Mouse (Mus musculus) stomach, embryonic 16.5 days (tissue): ENCODE results near the gene Rho. TPM values are rescaled to one million over a fixed set of nuclear protein-coding genes. Genes with fewer than 3 reads are reported as not detected.

Experiments
- ATAC-seq: fragments of 200-750 bp; cut with Nextera tagmentation; 2 replicates; pipeline ENCODE4 v1.8.0; 2017; ENCODE audit warnings: moderate number of reproducible peaks, moderate TSS enrichment; ENCODE audit not compliant: insufficient read depth, low FRiP score
- H3K27ac ChIP-seq: fragments of 300-500 bp; sonication (generic); 2 replicates; pipeline ENCODE4 v1.5.1; 2014; ENCODE audit warnings: low read length
- H3K27me3 ChIP-seq: fragments of 300-500 bp; sonication (generic); 2 replicates; pipeline ENCODE4 v1.6.1; 2014; ENCODE audit warnings: low read length, control low read depth, mixed read lengths; ENCODE audit not compliant: control insufficient read depth, insufficient read depth
- H3K36me3 ChIP-seq: fragments of 300-500 bp; sonication (generic); 2 replicates; pipeline ENCODE4 v1.6.1; 2014; ENCODE audit warnings: low read length; ENCODE audit not compliant: control insufficient read depth, insufficient read depth
- H3K4me1 ChIP-seq: fragments of 300-500 bp; sonication (generic); 2 replicates; pipeline ENCODE4 v1.6.1; 2014; ENCODE audit warnings: low read length, control low read depth, mixed read lengths; ENCODE audit not compliant: control insufficient read depth, insufficient read depth
- H3K4me2 ChIP-seq: fragments of 300-500 bp; sonication (generic); 2 replicates; pipeline ENCODE4 v1.6.1; 2014; ENCODE audit warnings: low read depth, low read length, mixed read lengths
- H3K4me3 ChIP-seq: fragments of 300-500 bp; sonication (generic); replicated peaks from 2 replicates; pipeline ENCODE4 v1.5.1; 2014; ENCODE audit warnings: mild to moderate bottlenecking, low read length
- H3K9ac ChIP-seq: fragments of 300-500 bp; sonication (generic); 2 replicates; pipeline ENCODE4 v1.6.1; 2014; ENCODE audit warnings: low read length
- H3K9me3 ChIP-seq: fragments of 300-500 bp; sonication (generic); replicated peaks from 2 replicates; pipeline ENCODE4 v1.6.1; 2016; ENCODE audit warnings: low read length, control low read depth; ENCODE audit not compliant: control insufficient read depth
- WGBS: fragments of 180-500 bp; shearing (Covaris S2); extraction: QIAGEN DNeasy Blood & Tissue Kit; methylation state at CpG from one replicate; pipeline ENCODE4 v1.1.7; 2014; 5-methylcytosine and 5-hydroxymethylcytosine counted together
- polyA plus RNA-seq: library from polyadenylated mRNA; unstranded; fragments of >200 nt; fragmentation: Nextera tagmentation; extraction: Ambion mirVana; gene quantifications from 2 replicates; pipeline ENCODE4 v1.2.1, GENCODE M21; 2015

Gene Rho
- polyA plus RNA-seq, 1 experiment from 2014 or later = 0.09 TPM

DNA sequence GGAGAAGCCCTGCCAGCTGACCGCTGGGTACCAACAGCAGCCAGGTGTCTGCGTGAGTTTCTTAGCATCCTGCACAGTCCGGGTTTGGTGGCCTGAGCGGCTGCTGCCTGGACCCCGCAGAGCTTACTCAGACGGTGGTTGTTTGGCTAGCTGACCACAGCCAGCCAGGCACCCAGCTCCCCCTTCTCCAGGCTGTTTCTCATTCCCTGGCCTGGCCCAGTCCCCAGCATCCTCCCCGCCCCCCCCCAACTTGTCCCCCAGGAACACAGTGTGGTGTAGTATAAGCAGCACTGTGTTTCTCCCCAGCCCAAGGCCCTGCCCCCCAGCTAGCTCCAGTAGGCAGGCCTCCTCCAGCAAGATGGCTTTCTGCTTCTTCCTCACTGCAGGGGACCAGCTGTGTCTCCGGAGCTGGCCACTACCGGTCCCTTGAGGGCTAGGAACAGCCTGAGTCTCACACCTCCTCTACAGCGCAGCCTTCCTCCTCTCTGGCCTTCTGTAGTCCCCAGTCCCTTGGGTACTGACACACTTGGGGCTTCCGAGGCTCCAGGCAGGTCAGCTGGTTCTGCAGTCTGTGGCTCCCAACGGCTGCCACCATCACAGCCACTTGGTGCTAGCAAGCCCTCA, 55.0 kb downstream of the Rho start:
- Histone ChIP-seq H3K4me3 (no peak overlapping the region), H3K4me2 (peak overlapping the region; percentile 36), H3K4me1 (peaks cover 66% of the 10 kb centered on the region), H3K9ac (peak overlapping the region; percentile 54), H3K9me3 (no peaks in the 10 kb centered on the region), H3K27ac (peak overlapping the region; percentile 52), H3K36me3 (no peaks in the 10 kb centered on the region), H3K27me3 (no peaks in the 10 kb centered on the region)
- 60% methylated on average over 12 of the region's 12 CpGs for WGBS
- ATAC-seq = no peak

DNA sequence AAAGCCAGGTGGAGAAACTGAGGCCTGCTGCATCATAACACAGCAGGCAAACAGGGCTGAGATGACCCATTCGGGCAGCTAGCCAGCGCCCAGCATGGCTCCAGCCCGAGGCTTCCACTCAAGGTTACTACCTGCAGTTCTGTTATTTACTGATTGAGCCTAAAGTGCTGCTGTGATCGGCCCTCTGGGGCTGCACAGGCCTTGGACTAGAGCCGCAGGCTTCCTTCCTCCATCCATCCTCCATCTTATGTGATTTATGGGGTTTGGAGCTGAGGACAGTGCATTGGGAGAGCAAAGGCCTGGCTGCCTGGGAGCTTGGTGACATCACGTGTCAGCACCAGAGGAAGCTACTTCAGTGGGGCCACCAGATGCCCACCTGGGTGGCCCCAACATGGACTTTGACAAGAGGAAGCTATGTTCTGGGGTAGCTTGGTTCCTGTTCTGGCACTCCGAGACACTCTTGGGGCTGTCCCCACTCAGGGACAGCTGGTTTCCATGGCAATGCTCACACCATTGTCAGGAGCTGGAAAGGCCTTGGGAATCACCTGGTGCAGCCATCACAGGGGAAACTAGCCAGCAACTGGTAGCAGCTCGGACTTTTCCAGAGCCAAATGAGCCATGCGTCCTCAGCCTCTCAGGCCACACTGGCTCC, 55.7 kb downstream of the Rho start:
- Histone ChIP-seq H3K27ac (peak overlapping the region; percentile 42; the same call in 1 of the 2 replicates), H3K9ac (peak overlapping the region; percentile 54), H3K9me3 (no peaks in the 10 kb centered on the region), H3K4me2 (peak overlapping the region; percentile 36), H3K27me3 (no peaks in the 10 kb centered on the region), H3K36me3 (no peaks in the 10 kb centered on the region), H3K4me3 (no peak overlapping the region), H3K4me1 (peaks cover 67% of the 10 kb centered on the region)
- ATAC-seq = no peak
- 58% methylated on average over 9 of the region's 9 CpGs for WGBS

DNA sequence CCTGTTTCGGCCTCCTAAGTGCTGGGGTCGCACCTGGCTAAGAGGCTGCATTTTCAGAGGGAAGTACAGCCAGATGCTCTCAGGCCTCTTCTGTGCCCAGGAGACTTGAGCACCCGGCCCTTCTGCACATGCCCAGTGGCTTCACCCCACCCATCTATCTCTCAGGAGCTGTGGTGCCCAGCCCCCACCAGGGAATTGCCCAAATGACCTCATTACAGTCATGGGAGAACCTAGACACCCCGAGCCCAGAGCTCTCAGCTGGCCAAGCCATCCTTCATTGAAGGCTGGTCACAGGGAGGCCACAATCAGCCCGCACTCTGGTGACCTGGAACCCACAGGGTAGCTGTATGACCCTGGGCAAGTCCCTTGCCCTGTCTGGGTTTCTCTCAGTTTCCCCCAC, 57.5 kb downstream of the Rho start:
- Histone ChIP-seq H3K36me3 (no peaks in the 10 kb centered on the region), H3K27ac (no peak overlapping the region), H3K4me1 (peaks cover 64% of the 10 kb centered on the region), H3K9ac (peak overlapping the region; percentile 3; the same call in 1 of the 2 replicates), H3K9me3 (no peaks in the 10 kb centered on the region), H3K27me3 (peaks cover 8% of the 10 kb centered on the region), H3K4me2 (peak overlapping the region; percentile 84), H3K4me3 (0 out of 2 replicates have a peak overlapping the region, but pooled peaks have one; percentile 1)
- whole genome bisulfite sequencing = 68% methylated on average over 5 of the region's 5 CpGs
- no peak for ATAC-seq

DNA sequence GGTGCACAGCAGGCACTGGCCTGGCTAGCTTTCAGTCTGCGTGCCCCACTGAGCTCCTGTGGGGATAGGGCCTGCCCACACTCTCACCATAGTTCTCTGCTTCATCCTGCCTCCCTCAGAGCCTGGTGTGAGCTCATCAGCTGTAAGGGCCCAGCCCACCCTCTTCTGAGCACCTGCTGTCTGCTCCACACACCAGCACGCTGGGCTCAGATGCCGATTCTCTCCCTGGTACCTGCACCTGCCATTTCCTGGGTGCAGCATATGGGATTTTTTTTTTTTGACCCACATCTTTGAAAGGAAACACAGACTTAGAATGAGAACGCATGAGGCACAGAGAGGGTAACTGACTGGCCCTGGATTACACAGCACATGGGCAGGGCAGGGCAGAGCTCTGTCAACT, 58.1 kb downstream of the Rho start:
- no peak for ATAC-seq
- Histone ChIP-seq H3K4me2 (peak overlapping the region; percentile 84), H3K27ac (no peak overlapping the region), H3K9me3 (no peaks in the 10 kb centered on the region), H3K36me3 (no peaks in the 10 kb centered on the region), H3K9ac (peak overlapping the region; percentile 35), H3K27me3 (peaks cover 8% of the 10 kb centered on the region), H3K4me3 (peak overlapping the region; percentile 70), H3K4me1 (peaks cover 63% of the 10 kb centered on the region)
- WGBS = 80% methylated on average over 4 of the region's 4 CpGs

Other genes with a start within 250 kb of the Rho start
- gene Tmem40, start 169.3 kb upstream of the Rho start, polyA plus RNA-seq = 34.2 and 42.3 TPM in 2 replicates
- 19.6 and 22.6 TPM in 2 replicates for gene Cand2, start 157.2 kb upstream of the Rho start, polyA plus RNA-seq
- 1,851 and 2,115 TPM in 2 replicates for gene Rpl32, start 123.0 kb upstream of the Rho start, polyA plus RNA-seq
- gene Efcab12, start 93.3 kb upstream of the Rho start, polyA plus RNA-seq = 0.60 and 0.65 TPM in 2 replicates
- 14.9 and 15.0 TPM in 2 replicates for gene Mbd4, start 78.4 kb upstream of the Rho start, polyA plus RNA-seq
- gene Ift122, start 78.3 kb upstream of the Rho start, polyA plus RNA-seq = 21.0 and 21.1 TPM in 2 replicates
- not detected in 2 replicates for gene H1foo, start 13.2 kb downstream of the Rho start, polyA plus RNA-seq
- gene Plxnd1, start 63.3 kb downstream of the Rho start, polyA plus RNA-seq = 27.7 and 28.5 TPM in 2 replicates